Mouse (Mus musculus) frontal cortex, adult 2 months (tissue): ENCODE results near the gene Foxb1. TPM values are rescaled to one million over a fixed set of nuclear protein-coding genes. Genes with fewer than 3 reads are reported as not detected.

Experiments used
- DNase-seq, 2 experiments: peaks; one replicate each; pipeline ENCODE4 v3.0.0; 2022; ENCODE audit warnings: low spot score in 1 of 2; ENCODE audit errors: extremely low spot score in 1 of 2
- polyA plus RNA-seq: library from polyadenylated mRNA; depleted of rRNA; stranded (reverse); fragments of >200 nt; gene quantifications from 2 replicates; pipeline ENCODE4 v1.2.3, GENCODE M21; 2012; rRNA removed

Foxb1 gene
- polyA plus RNA-seq, 1 experiment = not detected

GRCm38 (mm10) chr9:69758506-69758905 is 2.2 kb downstream of the Foxb1 start:
- no peak for DNase-seq

GRCm38 (mm10) chr9:69757254-69757653 is 3.5 kb downstream of the Foxb1 start:
- no peak for DNase-seq

- DNase-seq = no peak
Observed at GRCm38 (mm10) chr9:69756456-69756855, 4.3 kb downstream of the Foxb1 start.

- no peak for DNase-seq
Observed at GRCm38 (mm10) chr9:69756041-69756440, 4.7 kb downstream of the Foxb1 start.

- DNase-seq = no peak
Observed at GRCm38 (mm10) chr9:69755157-69755556, 5.6 kb downstream of the Foxb1 start.

- DNase-seq = no peak
Observed at GRCm38 (mm10) chr9:69754712-69755111, 6.0 kb downstream of the Foxb1 start.

GRCm38 (mm10) chr9:69754291-69754690 is 6.4 kb downstream of the Foxb1 start:
- DNase-seq = no peak

- no peak for DNase-seq
Observed at GRCm38 (mm10) chr9:69747971-69748370, 12.8 kb downstream of the Foxb1 start.

GRCm38 (mm10) chr9:69728736-69729135 is 32.0 kb downstream of the Foxb1 start:
- DNase-seq = no peak

GRCm38 (mm10) chr9:69718431-69718830 is 42.3 kb downstream of the Foxb1 start:
- DNase-seq = no peak

GRCm38 (mm10) chr9:69716364-69716763 is 44.4 kb downstream of the Foxb1 start:
- no peak for DNase-seq

GRCm38 (mm10) chr9:69715445-69715844 is 45.3 kb downstream of the Foxb1 start:
- no peak for DNase-seq

- no peak for DNase-seq
Observed at GRCm38 (mm10) chr9:69714346-69714745, 46.4 kb downstream of the Foxb1 start.

GRCm38 (mm10) chr9:69713577-69714327 is 47.0 kb downstream of the Foxb1 start:
- no peak for DNase-seq

- DNase-seq = no peak
Observed at GRCm38 (mm10) chr9:69712714-69713525, 47.8 kb downstream of the Foxb1 start.

Other genes with a start within 250 kb of the Foxb1 start
- gene Bnip2, start 228.5 kb upstream of the Foxb1 start, polyA plus RNA-seq = 44.6 and 48.0 TPM in 2 replicates